Mouse (Mus musculus): ENCODE data around the gene Plekha8.

Gene Plekha8

DNA sequence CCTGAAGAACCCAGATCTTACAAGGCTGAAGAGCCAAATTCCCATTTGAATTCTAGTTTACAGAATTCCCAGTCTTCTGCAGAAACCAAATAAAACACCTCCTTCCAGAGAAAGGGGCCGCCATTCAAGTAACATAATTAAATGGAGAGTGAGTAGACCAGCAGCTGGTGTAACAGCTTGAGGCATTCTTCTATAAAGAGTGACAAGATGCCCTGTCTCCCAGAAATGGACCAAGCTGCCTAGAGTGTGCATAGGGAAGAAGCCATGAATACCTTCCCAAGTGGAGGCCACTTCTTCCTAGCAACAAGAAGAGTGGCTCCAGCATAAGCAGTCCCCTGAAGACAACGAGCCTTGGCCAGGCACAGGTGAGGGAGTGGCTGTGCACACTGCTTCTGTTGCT, 47.0 kb downstream of the Plekha8 start:
- DNase-seq (ENCODE audit: low spot score in 2 of 2): no peak

DNA sequence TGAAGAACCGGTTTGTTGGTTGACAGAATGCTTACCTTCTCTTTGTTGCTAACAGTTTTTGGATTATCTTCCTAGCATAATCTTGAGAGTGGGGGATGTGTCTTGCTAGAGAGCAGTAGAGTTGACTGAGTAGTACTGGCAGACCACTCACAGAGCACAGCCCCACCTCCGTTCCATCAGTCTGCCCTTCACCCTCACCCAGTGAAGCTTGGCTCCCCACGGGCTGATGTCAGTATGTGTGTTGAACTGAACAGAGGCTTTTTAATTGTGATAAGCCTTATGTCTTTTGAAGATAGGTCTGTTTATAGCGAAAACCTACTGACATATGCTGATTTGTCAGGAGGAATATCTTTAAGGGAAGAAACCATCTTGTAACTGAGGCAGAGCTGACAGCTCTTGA, 48.3 kb downstream of the Plekha8 start:
- peak in 1 of 2 experiments; percentile 20 for DNase-seq (ENCODE audit: low spot score in 2 of 2)

DNA sequence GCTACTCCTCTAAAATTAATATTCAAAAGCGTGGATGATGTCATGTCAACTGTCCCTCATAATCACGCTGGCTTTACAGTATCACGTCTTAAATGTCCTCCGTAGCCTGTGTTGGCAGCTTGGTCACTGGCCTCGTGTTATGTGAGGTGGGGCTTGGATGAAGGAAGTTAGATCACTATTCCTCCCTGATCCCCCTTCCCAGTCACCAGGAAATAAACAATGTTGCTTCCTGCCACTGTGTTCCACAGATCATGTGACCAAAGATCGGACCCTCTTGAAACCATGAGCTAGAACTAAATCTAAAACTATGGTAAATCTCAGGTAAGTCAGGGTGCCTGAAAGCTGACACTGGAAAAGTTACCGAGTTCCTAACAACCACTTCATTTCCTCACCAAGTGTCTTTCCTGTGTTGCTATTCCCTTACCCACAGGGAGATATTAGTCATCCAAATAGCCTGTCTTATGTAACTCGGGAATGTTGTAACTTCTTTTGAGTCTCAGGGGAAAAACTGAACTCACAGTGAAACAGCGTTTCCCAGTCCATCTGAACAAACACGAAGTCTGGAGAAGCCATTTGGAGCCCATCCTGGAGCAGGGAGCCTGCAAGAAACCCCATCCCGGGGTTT, 60.7 kb downstream of the Plekha8 start:
- DNase-seq (ENCODE audit: low spot score in 2 of 2): no peak

DNA sequence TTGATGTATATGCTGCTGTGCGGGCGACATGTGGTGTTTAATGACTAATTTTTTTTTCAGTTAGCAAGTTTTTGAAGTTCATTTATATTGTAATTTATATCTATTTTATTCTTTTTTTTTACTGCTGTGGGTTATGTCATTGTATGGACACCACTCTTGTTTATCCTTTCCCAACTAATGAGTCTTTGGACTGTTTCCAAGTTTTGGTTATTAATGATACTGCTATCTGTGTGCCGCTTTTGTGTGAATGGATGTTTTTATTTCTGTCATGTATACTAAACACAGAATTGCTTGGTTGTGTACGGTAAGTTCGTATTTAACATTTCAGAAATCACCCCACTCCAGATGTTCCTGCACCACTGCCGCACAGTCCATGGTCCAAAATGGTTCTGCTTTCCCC, 63.0 kb downstream of the Plekha8 start:
- DNase-seq (ENCODE audit: low spot score in 2 of 2): no peak

DNA sequence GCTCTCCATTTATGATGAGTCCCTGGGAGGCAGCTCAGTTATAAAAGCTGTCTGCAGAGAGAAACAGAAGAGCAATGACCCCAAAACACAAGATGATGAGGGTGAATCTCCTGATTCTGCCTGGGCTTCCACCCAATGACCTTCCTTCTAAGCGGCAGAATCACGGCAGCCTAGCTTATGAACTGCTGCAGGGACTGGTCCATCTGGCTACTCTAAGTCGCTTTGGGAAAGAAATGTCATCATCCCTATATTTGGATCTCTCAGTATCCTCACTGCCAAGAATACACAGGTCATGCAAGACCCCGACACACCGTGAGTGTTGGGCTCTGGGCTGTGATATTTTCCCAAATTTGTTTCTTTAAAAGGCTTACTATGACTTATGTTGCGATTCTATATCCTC, 75.0 kb downstream of the Plekha8 start:
- DNase-seq (ENCODE audit: low spot score in 2 of 2): no peak

DNA sequence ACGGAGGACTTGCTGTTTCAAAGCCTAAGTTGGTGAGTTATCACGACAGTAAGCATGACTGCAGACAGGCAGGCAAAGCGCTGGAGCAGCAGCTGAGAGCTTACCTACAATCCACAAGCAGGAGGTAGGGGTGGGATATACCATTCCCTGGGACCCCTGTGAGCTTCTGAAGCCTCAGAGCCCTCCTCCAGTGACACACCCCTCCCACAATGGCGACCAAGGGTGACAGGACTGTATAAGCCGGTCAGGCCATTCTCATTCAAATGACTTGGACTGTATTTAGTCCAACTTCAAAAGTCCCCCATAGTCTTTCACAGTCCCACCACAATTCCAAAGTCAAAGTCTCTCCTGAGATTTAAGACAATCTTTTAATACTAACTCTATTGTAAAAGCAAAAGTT, 78.0 kb downstream of the Plekha8 start:
- DNase-seq (ENCODE audit: low spot score in 2 of 2): peak in 1 of 2 experiments; percentile 50

DNA sequence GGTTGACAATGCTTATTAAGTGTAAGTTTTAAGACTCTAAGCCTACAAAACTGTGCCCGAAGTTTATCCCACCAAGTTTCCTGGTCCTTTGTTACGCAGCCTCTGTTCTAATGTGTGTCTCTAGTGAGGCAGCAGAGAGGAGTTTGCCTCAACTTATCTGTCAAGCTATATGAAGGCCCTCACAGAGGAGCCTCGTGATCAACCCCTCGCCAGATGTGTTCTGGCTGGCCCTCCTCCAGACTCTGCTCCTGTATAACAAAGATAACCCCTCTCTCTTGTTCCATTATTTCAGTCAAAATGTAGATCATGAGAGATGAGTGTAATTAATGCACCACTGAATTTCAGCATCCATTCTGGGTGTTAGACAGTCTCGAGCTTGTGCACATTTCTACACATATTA, 84.8 kb downstream of the Plekha8 start:
- peak; percentile 77 to 80 for DNase-seq (ENCODE audit: low spot score in 2 of 2)

DNA sequence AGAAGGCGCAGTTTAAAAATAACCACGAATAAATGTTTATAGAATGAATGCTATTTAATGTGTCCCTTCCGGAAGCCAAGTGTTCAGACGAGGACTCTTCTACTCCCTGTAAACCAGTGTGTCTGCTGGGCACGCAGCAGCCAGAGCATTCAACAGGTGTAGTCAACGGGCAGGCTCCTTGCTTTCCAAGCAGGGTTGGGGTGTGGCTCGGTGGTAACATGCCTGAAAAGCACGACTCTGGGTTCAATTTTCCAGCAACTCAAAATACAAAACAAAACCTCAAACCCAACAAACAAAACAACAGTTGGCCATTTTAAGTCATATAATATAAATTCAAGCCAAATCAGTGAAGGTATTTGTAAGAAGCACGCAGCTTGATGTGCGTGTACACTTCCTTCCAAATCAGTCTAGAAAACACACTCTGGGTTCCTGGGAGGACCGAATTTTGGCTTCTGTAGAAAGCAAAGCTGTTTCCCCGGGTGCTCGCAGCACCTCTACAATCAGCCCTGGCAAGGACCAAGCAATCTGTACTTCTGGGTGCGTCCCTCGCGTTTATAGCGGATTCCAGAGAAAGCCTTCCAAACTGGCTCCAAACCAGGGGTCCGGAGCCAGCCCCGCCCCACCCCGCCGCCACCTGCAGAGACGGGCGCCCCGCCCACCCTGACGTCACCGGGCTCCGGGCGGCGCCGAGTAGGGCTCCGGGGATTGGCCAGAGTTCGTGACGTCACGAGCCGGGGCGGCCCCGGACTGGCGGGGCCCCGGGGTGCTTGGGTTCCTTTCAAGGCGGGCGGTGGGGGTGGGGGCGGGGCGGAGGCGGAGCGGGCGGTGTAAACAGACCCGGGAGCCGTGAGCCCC, 86.2 kb downstream of the Plekha8 start, which contains the start of gene Mturn:
Gene Mturn (plus strand): TSS at position 734 of the 855 bp plus-strand sequence.
- DNase-seq (ENCODE audit: low spot score in 2 of 2): peak; percentile 99 to 100

DNA sequence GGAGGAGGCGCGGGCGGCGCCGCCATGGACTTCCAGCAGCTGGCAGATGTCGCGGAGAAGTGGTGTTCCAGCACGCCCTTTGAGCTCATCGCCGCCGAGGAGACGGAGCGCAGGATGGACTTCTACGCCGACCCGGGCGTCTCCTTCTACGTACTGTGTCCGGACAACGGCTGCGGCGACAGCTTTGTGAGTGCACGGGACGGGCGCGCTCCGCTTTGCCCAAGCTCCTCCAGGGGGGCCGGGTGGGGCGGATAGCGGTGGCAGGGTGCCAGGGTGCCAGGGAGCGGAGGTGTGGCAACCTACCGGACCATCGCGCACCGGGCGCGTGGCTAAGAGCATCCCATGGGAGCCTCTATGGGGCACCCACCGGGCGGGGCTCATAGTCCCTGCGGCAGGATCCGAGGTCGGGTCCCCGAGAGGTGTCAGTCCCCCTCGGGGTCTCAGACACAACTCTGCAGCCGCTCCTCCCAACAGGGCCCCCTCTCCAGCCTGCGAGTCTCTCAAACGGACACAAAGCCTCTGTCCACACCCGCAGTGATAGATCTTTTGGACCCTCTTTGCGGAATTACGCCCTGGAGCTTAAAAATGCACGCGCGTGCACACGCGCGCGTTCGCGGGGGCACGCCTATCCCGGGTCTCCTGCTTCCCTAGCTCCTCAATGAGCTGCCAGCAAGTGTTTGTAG, 87.0 kb downstream of the Plekha8 start:
- peak; percentile 77 to 91 for DNase-seq (ENCODE audit: low spot score in 2 of 2)

DNA sequence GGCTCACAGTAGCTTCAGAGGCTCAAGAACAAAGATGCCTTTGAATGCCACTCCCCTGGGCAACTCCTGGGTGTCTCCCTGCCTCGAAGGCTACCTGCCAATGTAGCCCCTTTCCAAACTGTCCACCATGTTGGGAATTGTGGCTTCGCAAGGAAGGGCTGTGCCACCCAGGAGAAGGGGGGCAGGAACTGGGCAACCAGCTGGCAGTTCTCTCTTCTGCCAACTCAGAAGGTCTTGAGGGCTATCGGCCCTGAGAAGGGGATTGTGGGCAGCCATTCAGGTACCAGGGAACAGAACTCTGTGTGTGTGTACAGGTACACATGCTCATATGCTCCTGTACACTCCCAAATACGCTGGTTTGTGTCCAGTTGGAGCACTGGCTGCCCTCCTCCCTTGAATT, 89.2 kb downstream of the Plekha8 start:
- DNase-seq (ENCODE audit: low spot score in 2 of 2): no peak

DNA sequence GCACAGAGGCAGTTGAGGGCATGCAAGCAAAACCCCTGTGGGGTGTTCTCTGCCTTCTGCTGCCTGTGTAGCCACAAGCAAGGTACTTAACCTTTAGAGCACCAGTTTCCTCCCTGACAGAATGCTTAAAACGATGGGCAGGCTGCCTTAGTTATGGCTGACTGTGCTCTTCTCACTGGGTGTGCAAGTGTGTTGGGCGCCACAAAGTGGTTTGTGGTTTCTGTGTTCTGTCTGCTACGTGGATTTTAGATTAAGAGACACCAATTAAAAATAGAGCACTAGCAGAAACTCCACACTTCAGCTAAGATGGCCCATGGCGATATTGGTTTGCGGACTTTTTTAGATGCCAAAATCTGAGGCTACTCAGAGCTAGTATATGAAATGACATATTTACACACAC, 90.2 kb downstream of the Plekha8 start:
- DNase-seq (ENCODE audit: low spot score in 2 of 2): peak in 1 of 2 experiments; percentile 48

DNA sequence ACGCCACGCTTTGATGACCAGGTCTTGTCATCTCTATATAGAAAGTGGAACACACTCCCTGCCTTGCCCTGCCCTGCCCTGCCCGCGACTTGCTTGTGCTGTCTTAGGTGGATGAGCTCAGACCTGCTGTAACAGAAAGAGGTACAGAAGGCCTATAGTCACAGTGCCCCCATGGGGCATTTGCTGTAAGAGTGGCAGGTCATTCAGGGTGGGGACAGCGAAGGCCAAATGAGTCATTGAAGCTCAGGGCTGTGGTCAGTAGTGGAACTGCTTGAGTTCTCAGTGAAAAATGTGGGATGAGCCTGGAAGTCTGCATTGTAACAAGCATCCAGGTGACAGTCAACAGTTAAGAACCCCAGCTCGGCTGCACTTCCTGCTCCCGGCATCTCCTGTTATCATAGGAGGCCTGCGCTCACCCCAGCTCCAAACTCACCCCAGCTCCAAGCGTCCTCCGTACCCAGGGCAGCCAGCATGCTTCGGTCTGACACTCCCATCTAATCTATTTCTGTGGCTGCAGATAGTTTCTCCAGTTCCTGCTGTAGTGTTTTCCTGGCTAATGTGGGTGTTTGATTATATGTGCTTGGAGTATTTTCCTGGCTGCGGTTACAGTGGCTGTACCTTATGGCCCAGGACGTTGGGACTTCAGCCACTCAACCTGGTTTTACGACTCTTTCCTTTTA, 90.9 kb downstream of the Plekha8 start:
- DNase-seq (ENCODE audit: low spot score in 2 of 2): peak in 1 of 2 experiments; percentile 63

DNA sequence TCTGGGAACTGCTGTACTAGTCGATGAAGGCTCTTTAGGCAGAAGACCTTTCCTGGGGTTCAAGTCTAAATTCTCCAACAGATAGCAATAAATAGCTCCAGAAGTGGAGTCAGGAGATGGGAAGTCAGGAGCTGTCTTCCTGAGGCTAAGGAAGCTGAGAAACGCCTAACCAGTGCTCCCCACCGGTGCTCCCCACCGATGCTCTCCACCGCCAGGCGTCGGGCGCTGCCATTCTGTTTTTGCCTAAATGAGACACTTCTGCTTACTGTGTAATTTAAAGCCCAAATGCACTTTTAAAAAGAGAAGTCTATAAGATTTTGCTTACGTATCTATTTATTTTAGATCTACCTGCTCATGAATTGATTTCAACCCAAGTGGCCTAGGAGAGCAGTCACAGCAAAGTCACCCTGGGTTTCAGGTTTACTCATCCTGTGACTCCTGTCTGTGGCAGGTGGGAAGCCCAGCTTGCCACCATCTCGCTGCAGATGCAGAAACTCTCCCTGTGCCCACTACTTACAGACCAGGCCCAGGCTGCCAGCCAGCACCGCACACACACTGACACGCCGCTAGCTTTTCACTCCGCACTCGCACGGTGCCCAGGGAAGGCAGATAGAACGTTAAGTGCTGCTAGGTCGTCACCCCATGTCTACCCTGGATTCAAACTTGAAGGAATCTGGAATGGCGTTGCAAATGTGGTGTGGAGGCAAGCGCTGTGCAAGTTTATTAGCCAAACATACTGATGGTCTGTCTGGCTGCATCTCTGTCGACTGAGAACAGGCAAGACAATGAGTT, 92.2 kb downstream of the Plekha8 start:
- DNase-seq (ENCODE audit: low spot score in 2 of 2): peak in 1 of 2 experiments; percentile 56

DNA sequence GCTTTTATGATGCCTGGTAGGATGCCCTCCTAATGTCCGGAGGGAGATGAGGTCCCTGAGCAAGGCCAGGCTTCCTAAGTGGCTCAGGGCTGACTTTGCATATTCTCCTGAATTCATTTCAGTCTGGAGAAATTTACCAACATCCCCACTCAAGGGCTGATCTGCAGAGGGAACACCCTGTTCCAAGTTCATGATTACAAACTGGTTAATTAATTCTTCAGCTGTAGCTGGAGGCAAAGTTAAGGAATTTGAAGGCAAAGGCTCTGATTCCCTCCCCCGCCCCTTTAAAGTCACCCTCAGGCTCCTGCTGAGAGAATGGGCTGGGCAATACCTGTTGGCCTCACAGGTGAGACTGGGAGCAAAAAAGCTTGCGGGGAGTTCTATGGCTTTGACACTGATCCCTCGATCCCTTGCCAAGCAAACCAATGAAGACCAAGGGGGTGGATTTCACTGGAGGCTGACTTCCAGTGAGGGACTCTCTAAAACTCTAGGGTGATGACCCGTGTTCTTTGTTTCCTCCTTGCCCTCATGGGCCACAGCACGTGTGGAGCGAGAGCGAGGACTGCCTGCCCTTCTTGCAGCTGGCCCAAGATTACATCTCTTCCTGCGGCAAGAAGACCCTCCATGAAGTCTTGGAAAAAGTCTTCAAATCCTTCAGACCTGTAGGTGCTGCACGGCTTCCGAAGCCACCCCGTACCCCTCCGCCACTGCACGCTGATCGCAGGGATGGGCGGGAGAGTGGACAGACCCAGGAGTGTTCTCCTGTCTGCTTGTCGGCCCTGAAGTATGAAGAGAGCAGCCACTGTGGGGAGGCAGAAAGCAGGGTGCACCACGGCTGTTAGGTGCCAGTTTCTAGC, 93.8 kb downstream of the Plekha8 start:
- DNase-seq (ENCODE audit: low spot score in 2 of 2): peak in 1 of 2 experiments; percentile 55

DNA sequence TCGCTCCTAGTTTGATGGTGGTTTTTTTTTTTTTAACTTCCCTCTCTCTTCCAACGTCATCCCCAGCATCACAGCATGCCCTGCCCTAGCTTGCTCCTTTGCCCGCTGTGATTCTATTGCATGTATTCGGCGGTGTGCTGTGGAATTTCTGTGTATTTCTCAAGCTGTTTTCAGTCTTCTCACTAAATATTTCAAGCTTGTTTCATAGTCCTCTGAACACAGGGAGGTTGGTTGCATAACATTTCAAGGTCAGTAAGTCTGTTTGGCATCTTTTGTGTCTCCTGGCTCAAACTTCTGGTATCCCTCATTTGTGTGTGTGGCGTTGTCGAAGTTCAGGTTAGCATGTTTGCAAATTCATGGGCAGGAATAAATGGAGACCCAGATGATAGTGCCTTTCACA, 94.8 kb downstream of the Plekha8 start:
- no peak for DNase-seq (ENCODE audit: low spot score in 2 of 2)

DNA sequence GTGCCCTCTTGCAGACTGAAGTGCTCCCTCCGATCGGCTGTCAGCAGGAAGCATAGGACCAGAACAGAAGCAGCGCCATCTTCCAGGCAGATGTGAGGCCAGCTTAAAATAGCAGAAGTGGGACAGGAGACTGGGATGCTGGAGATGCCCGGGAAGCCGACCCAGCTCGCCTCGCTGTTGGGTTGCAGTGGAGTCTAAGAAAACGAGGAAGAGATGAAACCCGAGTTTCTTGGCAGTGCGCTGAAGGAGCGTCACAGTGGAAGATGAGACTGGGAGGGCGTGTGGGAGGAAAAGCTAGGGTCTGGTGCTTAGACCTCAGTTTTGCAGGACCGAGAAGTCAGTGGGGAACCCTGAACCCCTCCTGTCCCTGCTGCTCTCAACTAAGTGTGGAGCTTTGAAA, 95.9 kb downstream of the Plekha8 start:
- peak in 1 of 2 experiments; percentile 48 for DNase-seq (ENCODE audit: low spot score in 2 of 2)

DNA sequence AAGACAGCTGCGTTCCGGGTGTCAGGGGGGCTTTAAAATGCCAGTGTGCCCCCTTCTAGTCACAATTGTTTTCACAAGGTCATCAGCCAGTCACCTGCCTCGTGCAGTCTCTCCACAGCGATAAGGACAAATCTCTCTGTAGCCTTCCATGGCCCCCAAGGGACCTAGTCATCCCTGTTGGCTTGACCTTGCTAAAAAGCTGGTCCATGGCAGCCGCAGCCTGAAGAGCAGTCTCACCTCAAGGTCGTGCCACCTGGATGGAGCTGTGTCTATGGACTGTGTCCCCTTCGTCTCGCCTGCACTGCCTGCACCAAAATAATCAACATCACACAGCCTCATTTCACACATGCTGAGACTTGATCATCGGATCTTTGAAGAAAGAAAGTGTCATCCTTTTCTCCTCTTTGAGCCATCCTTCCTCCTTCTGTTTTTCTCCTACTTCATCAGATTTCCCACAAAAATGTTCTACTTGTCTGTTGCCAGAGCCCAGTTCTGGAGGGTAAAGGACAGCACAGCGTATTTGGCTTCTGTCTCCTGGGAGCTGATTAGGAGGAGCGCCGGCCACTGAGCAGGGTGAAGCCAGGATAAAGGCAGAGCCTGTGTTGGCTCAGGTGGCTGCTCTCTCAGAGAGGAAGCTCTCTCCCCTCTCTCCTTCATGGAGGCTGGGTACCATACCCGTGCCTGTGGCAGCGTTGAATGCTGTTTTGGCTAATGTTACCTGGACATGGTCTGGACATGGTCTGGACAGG, 96.6 kb downstream of the Plekha8 start:
- DNase-seq (ENCODE audit: low spot score in 2 of 2): peak in 1 of 2 experiments; percentile 57

DNA sequence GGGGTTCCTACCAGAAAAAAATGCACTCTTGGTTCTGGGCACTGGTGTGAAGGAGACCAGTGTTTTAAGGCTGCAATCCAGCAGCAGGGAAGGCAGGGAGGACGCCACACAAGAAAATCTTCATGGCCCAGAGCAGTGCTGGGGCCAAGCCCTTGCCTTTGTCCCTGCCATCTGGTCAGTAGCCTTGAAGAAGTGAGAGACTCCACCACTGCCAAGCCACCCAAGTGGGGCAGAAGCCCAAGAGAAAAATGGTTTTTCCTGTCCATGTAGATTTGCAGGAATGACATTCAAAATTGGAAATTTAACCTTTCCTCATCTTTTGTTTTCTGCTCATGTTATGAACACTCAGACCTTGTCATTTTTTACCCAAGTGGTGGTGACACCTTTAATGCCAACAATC, 97.3 kb downstream of the Plekha8 start:
- no peak for DNase-seq (ENCODE audit: low spot score in 2 of 2)

DNA sequence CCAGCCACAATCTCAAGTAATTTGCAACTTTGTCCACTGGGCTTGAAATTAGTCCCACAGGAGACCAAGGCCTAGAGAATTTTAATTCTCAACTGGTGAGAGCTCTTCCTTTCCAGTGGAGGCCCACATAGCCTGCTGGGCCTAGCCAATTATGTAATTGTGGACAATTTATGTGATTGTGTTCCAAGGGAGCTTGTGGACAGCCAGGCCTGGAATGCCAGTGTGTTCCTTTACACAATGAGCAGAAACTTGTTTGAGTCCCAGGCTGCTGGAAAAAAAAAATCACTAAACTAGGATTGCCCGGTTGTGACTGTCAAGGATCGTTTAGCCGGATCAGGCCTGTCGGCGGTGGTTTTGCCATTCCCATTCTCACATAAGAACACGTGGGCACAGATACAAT, 98.4 kb downstream of the Plekha8 start:
- DNase-seq (ENCODE audit: low spot score in 2 of 2): peak in 1 of 2 experiments; percentile 43

Measured in spleen, postnatal 4 days (tissue).